Mouse (Mus musculus): ENCODE measurements around the gene Hist1h2ag. TPM values are rescaled to one million over a fixed set of nuclear protein-coding genes. Genes with fewer than 3 reads are reported as not detected.

Gene Hist1h2ag
- total RNA-seq, 4 experiments from 2014 or later = 2.3 to 4.2 (median 2.6) TPM; not detected in 1

Small RNAs within 50 kb of the gene (microRNA-seq; reads per million reads assigned to microRNA genes)
- gene Gm26300 (not detected), gene Gm44390 (not detected), gene Gm44486 (not detected)

Other genes with a start within 250 kb of the Hist1h2ag start
- 10 to 100 TPM; 13.3 to 26.7 (median 21.1) TPM for gene Hist1h2bq, start 232.7 kb downstream of the Hist1h2ag start, total RNA-seq (2022)
- gene Hist1h2ao, start 232.5 kb downstream of the Hist1h2ag start, total RNA-seq (2022) = 1 to 10 TPM in 1 of 4 experiments, not detected in 3; 3.4 TPM
- gene Hist1h4m, start 231.2 kb downstream of the Hist1h2ag start, total RNA-seq (2022) = 10 to 100 TPM; 49.7 to 72.4 (median 56.2) TPM
- 10 to 100 TPM in 1 of 4 experiments, 1 to 10 TPM in 1, not detected in 2; 9.2 to 18.0 TPM for gene Hist1h4n, start 210.7 kb downstream of the Hist1h2ag start, total RNA-seq (2022)
- 1 to 10 TPM in 2 of 4 experiments, not detected in 2; 1.4 to 2.6 TPM for gene Hist1h2ap, start 209.4 kb downstream of the Hist1h2ag start, total RNA-seq (2022)
- gene Hist1h2br, start 209.2 kb downstream of the Hist1h2ag start, total RNA-seq (2022) = 10 to 100 TPM; 13.3 to 26.6 (median 21.0) TPM
- gene Zfp184, start 97.8 kb downstream of the Hist1h2ag start, total RNA-seq (2022) = 1 to 10 TPM in 1 of 4 experiments, under 1 TPM in 3; 0.48 to 1.4 (median 0.80) TPM
- gene Pom121l2, start 61.8 kb downstream of the Hist1h2ag start, total RNA-seq (2022) = not detected
- gene Prss16, start 33.2 kb downstream of the Hist1h2ag start, total RNA-seq (2022) = not detected
- gene Hist1h2ah, start 7.4 kb downstream of the Hist1h2ag start, total RNA-seq (2022) = 1 to 10 TPM in 3 of 4 experiments, not detected in 1; 3.0 to 6.5 (median 5.3) TPM
- 1 to 10 TPM in 1 of 4 experiments, under 1 TPM in 1, not detected in 2; 0.75 to 7.0 TPM for gene Hist1h2bk, start 7.1 kb downstream of the Hist1h2ag start, total RNA-seq (2022)
- 10 to 100 TPM; 28.5 to 37.8 (median 35.7) TPM for gene Hist1h4i, start 1.6 kb downstream of the Hist1h2ag start, total RNA-seq (2022)
- 1 to 10 TPM in 2 of 4 experiments, under 1 TPM in 2; 0.75 to 2.9 (median 1.3) TPM for gene Hist1h2bj, start 270 bp upstream of the Hist1h2ag start, total RNA-seq (2022)
- gene Vmn1r188, start 41.5 kb upstream of the Hist1h2ag start, total RNA-seq (2022) = not detected
- gene Vmn1r189, start 62.9 kb upstream of the Hist1h2ag start, total RNA-seq (2022) = not detected
- not detected for gene Vmn1r191, start 141.0 kb upstream of the Hist1h2ag start, total RNA-seq (2022)
- not detected for gene Vmn1r192, start 148.2 kb upstream of the Hist1h2ag start, total RNA-seq (2022)
- gene Vmn1r193, start 180.2 kb upstream of the Hist1h2ag start, total RNA-seq (2022) = not detected
- gene Vmn1r194, start 201.3 kb upstream of the Hist1h2ag start, total RNA-seq (2022) = not detected
- not detected for gene Vmn1r195, start 227.6 kb upstream of the Hist1h2ag start, total RNA-seq (2022)
- gene Vmn1r196, start 247.0 kb upstream of the Hist1h2ag start, total RNA-seq (2022) = not detected

Data from gastrocnemius, adult 8-10 months (tissue).